Mouse (Mus musculus): ENCODE measurements around the gene Pygo2. TPM values are rescaled to one million over a fixed set of nuclear protein-coding genes. Genes with fewer than 3 reads are reported as not detected.

The Pygo2 gene
- total and polyA plus RNA-seq, 3 experiments = 12.5 to 15.3 (median 14.4) TPM

DNA sequence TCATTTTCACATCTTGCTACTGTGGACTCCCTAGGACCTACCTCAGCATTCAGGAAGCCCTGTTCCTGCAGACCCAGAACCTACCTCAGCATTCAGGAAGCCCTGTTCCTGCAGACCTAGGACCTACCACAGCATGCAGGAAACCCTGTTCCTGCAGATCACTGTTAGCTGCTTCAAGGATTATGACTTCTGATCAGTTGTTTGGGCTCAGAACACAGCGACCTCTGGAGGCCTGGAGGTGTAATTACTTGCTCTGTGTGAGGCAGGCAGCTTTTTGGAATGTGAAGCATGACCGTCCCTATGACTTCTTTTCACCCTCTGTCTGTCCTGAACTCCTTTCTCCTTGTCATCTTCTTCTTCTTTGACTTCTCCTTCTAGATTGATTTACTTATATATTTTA is 51.5 kb downstream of the Pygo2 start:
- Histone ChIP-seq H3K4me3 (no peak overlapping the region), H3K79me2 (replicated peaks; ENCODE audit: control insufficient read depth, insufficient read depth, low read length) (no peaks in the 10 kb centered on the region), H3K27ac (no peak overlapping the region), H3K27me3 (ENCODE audit: control insufficient read depth, insufficient read depth, low read length) (no peaks in the 10 kb centered on the region), H3K36me3 (ENCODE audit: control insufficient read depth, insufficient read depth, low read length) (no peaks in the 10 kb centered on the region), H3K4me1 (ENCODE audit: control insufficient read depth, insufficient read depth, low read length) (no peaks in the 10 kb centered on the region), H3K9ac (ENCODE audit: low read depth, low read length) (no peak overlapping the region)
- WGBS = 47% methylated on average over 2 of the region's 2 CpGs
- DNase-seq = no peak
- intact Hi-C loops (cut with DNase I) = no loop called here
- TF ChIP-seq EP300 (IDR thresholded peaks at IDR 0.05; ENCODE audit: insufficient read depth, low read depth, low read length) (no peak), CTCF (IDR thresholded peaks at IDR 0.05) (peak; percentile 64), POLR2A (IDR thresholded peaks at IDR 0.05; ENCODE audit: insufficient read depth, low read depth, low read length) (no peak)

DNA sequence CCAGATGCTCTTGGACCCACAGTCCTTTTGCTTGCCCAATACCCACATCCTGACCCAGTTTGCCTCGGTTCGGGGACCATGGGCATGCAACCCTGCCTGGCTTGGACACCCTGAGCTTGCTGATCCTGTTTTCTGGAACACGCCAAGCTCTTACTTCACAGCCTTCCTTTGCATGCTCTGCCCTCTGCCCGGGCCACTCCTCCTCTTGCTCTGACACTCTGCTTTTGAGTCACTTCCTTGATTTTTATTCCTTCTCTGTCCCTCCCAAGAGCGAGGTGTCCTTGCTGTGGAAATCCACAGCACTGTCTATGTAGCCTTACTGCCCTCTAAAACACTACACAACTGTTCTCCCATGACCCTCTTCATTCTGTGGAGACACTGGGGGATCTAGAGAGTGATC is 52.2 kb downstream of the Pygo2 start:
- no peak for DNase-seq
- no peak overlapping the region for H3K27ac ChIP-seq
- WGBS = 76% methylated on average over 5 of the region's 5 CpGs
- no peak overlapping the region for H3K9ac ChIP-seq (ENCODE audit: low read depth, low read length)
- H3K4me3 ChIP-seq = no peak overlapping the region
- no peak for TF ChIP-seq EP300 (IDR thresholded peaks at IDR 0.05; ENCODE audit: insufficient read depth, low read depth, low read length)
- TF ChIP-seq POLR2A (IDR thresholded peaks at IDR 0.05; ENCODE audit: insufficient read depth, low read depth, low read length) = no peak
- no peak for TF ChIP-seq CTCF (IDR thresholded peaks at IDR 0.05)
- peaks cover 4% of the 10 kb centered on the region for H3K4me1 ChIP-seq (ENCODE audit: control insufficient read depth, insufficient read depth, low read length)
- intact Hi-C loops (cut with DNase I) = no loop called here
- H3K79me2 ChIP-seq (replicated peaks; ENCODE audit: control insufficient read depth, insufficient read depth, low read length) = no peaks in the 10 kb centered on the region
- H3K36me3 ChIP-seq (ENCODE audit: control insufficient read depth, insufficient read depth, low read length) = no peaks in the 10 kb centered on the region
- no peaks in the 10 kb centered on the region for H3K27me3 ChIP-seq (ENCODE audit: control insufficient read depth, insufficient read depth, low read length)

Other genes starting within 250 kb of the Pygo2 start
- gene Fam189b, start 247.1 kb upstream of the Pygo2 start, total RNA-seq (2021) = 1 to 10 TPM; 3.9 to 5.1 TPM
- 12.8 and 18.0 TPM in 2 replicates for gene Fam189b, start 247.1 kb upstream of the Pygo2 start, polyA plus RNA-seq (2012; rRNA removed)
- gene Gba, start 227.3 kb upstream of the Pygo2 start, total RNA-seq (2021) = 10 to 100 TPM; 19.9 to 20.4 TPM
- 26.3 and 39.2 TPM in 2 replicates for gene Gba, start 227.3 kb upstream of the Pygo2 start, polyA plus RNA-seq (2012; rRNA removed)
- 1 to 10 TPM; 3.4 to 5.1 TPM for gene Thbs3, start 215.0 kb upstream of the Pygo2 start, total RNA-seq (2021)
- 15.8 and 24.3 TPM in 2 replicates for gene Thbs3, start 215.0 kb upstream of the Pygo2 start, polyA plus RNA-seq (2012; rRNA removed)
- gene Mtx1, start 203.1 kb upstream of the Pygo2 start, total RNA-seq (2021) = 10 to 100 TPM; 59.8 to 61.8 TPM
- 96.2 and 111 TPM in 2 replicates for gene Mtx1, start 203.1 kb upstream of the Pygo2 start, polyA plus RNA-seq (2012; rRNA removed)
- gene Muc1, start 201.2 kb upstream of the Pygo2 start, total RNA-seq (2021) = under 1 TPM; 0.39 to 0.47 TPM
- 0.67 and 6.2 TPM in 2 replicates for gene Muc1, start 201.2 kb upstream of the Pygo2 start, polyA plus RNA-seq (2012; rRNA removed)
- 10 to 100 TPM; 80.7 to 95.7 TPM for gene Krtcap2, start 184.2 kb upstream of the Pygo2 start, total RNA-seq (2021)
- 84.3 and 116 TPM in 2 replicates for gene Krtcap2, start 184.2 kb upstream of the Pygo2 start, polyA plus RNA-seq (2012; rRNA removed)
- gene Trim46, start 183.9 kb upstream of the Pygo2 start, total RNA-seq (2021) = under 1 TPM; 0.39 to 0.96 TPM
- gene Trim46, start 183.9 kb upstream of the Pygo2 start, polyA plus RNA-seq (2012; rRNA removed) = 1.4 and 1.9 TPM in 2 replicates
- 10 to 100 TPM; 54.3 to 58.2 TPM for gene Dpm3, start 170.9 kb upstream of the Pygo2 start, total RNA-seq (2021)
- 140 and 160 TPM in 2 replicates for gene Dpm3, start 170.9 kb upstream of the Pygo2 start, polyA plus RNA-seq (2012; rRNA removed)
- gene Slc50a1, start 159.6 kb upstream of the Pygo2 start, total RNA-seq (2021) = 10 to 100 TPM; 17.3 to 23.3 TPM
- gene Slc50a1, start 159.6 kb upstream of the Pygo2 start, polyA plus RNA-seq (2012; rRNA removed) = 105 and 111 TPM in 2 replicates
- gene Efna1, start 149.1 kb upstream of the Pygo2 start, total RNA-seq (2021) = 10 to 100 TPM; 22.6 to 28.4 TPM
- gene Efna1, start 149.1 kb upstream of the Pygo2 start, polyA plus RNA-seq (2012; rRNA removed) = 39.6 and 44.4 TPM in 2 replicates
- not detected for gene Efna3, start 107.2 kb upstream of the Pygo2 start, total RNA-seq (2021)
- 0.09 TPM in 1 of 2 replicates, not detected in the other for gene Efna3, start 107.2 kb upstream of the Pygo2 start, polyA plus RNA-seq (2012; rRNA removed)
- under 1 TPM; 0.21 to 0.36 TPM for gene Efna4, start 92.2 kb upstream of the Pygo2 start, total RNA-seq (2021)
- 0.64 and 0.86 TPM in 2 replicates for gene Efna4, start 92.2 kb upstream of the Pygo2 start, polyA plus RNA-seq (2012; rRNA removed)
- 10 to 100 TPM; 56.8 to 59.2 TPM for gene Adam15, start 80.2 kb upstream of the Pygo2 start, total RNA-seq (2021)
- 95.6 and 95.7 TPM in 2 replicates for gene Adam15, start 80.2 kb upstream of the Pygo2 start, polyA plus RNA-seq (2012; rRNA removed)
- gene Dcst2, start 68.2 kb upstream of the Pygo2 start, total RNA-seq (2021) = not detected
- gene Dcst2, start 68.2 kb upstream of the Pygo2 start, polyA plus RNA-seq (2012; rRNA removed) = 0.09 and 0.35 TPM in 2 replicates
- not detected for gene Dcst1, start 65.0 kb upstream of the Pygo2 start, total RNA-seq (2021)
- gene Dcst1, start 65.0 kb upstream of the Pygo2 start, polyA plus RNA-seq (2012; rRNA removed) = 0.18 and 0.23 TPM in 2 replicates
- gene Zbtb7b, start 35.4 kb upstream of the Pygo2 start, total RNA-seq (2021) = 10 to 100 TPM; 20.5 to 23.4 TPM
- gene Zbtb7b, start 35.4 kb upstream of the Pygo2 start, polyA plus RNA-seq (2012; rRNA removed) = 21.5 and 21.9 TPM in 2 replicates
- not detected for gene Lenep, start 27.4 kb upstream of the Pygo2 start, total RNA-seq (2021)
- 2.1 and 5.4 TPM in 2 replicates for gene Lenep, start 27.4 kb upstream of the Pygo2 start, polyA plus RNA-seq (2012; rRNA removed)
- 10 to 100 TPM; 56.1 to 59.7 TPM for gene Flad1, start 18.3 kb upstream of the Pygo2 start, total RNA-seq (2021)
- gene Flad1, start 18.3 kb upstream of the Pygo2 start, polyA plus RNA-seq (2012; rRNA removed) = 81.3 and 89.8 TPM in 2 replicates
- 1 to 10 TPM; 3.3 to 3.5 TPM for gene Cks1b, start 11.8 kb upstream of the Pygo2 start, total RNA-seq (2021)
- gene Cks1b, start 11.8 kb upstream of the Pygo2 start, polyA plus RNA-seq (2012; rRNA removed) = 9.0 and 10.7 TPM in 2 replicates
- gene Shc1, start 11.8 kb upstream of the Pygo2 start, total RNA-seq (2021) = 10 to 100 TPM; 31.6 to 32.0 TPM
- gene Shc1, start 11.8 kb upstream of the Pygo2 start, polyA plus RNA-seq (2012; rRNA removed) = 32.4 and 50.5 TPM in 2 replicates
- gene Pbxip1, start 6.5 kb downstream of the Pygo2 start, total RNA-seq (2021) = 10 to 100 TPM; 55.7 to 67.5 TPM
- gene Pbxip1, start 6.5 kb downstream of the Pygo2 start, polyA plus RNA-seq (2012; rRNA removed) = 56.2 and 58.2 TPM in 2 replicates
- gene Pmvk, start 24.3 kb downstream of the Pygo2 start, total RNA-seq (2021) = 1 to 10 TPM; 6.7 to 7.5 TPM
- gene Pmvk, start 24.3 kb downstream of the Pygo2 start, polyA plus RNA-seq (2012; rRNA removed) = 14.8 and 21.5 TPM in 2 replicates
- gene Kcnn3, start 90.0 kb downstream of the Pygo2 start, total RNA-seq (2021) = 1 to 10 TPM; 2.0 to 3.3 TPM
- 0.84 and 2.0 TPM in 2 replicates for gene Kcnn3, start 90.0 kb downstream of the Pygo2 start, polyA plus RNA-seq (2012; rRNA removed)

Measured in heart, adult 2 months (tissue).